Mouse (Mus musculus): Measurements from ENCODE around the gene Lhx1. TPM values are rescaled to one million over a fixed set of nuclear protein-coding genes. Genes with fewer than 3 reads are reported as not detected.

Lhx1 gene
- total and polyA plus RNA-seq, 3 experiments = under 0.01 TPM; not detected in 2

DNA sequence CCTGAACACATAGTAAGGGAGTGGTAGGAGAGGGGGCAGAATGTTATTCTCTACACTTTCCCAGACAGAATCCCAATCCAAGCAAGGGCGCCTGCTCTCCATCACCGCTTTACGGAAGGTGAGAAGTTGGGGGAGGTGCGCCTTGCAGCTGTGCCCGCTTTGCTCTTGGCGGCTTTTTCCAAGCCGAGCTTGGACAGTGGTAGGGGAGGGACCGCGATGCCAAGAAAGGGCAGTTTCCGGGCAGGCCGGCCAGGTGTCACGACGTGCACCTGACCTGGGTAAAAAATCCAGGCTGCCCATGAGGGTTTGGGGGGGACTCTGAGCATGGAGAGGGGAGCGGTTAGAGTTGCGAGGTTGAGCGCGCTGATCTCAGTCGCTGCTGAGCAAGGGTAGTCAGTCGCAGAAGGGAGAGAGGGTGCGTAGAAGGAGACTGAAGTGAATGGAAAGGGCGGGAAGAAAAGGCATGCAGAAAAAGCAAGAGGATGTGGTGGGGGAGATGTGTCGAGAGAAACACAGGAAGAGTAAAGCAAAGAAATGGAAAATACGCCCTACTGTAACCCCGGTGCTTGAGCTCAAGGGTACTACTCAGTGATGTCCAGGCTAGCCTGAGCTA, 3.9 kb upstream of the Lhx1 start:
- Histone ChIP-seq H3K9me3 (replicated peaks) (peaks cover 17% of the 10 kb centered on the region), H3K27me3 (ENCODE audit: insufficient read depth, low read length) (peaks cover 87% of the 10 kb centered on the region), H3K4me3 (ENCODE audit: low read depth, low read length) (no peak overlapping the region), H3K36me3 (replicated peaks) (no peaks in the 10 kb centered on the region), H3K4me1 (ENCODE audit: insufficient read depth, low read depth, low read length) (peaks cover 5% of the 10 kb centered on the region)
- TF ChIP-seq TAL1 (conservative IDR thresholded peaks at IDR 0.05; ENCODE audit: low read depth, low read length) = no peak
- no peak for TF ChIP-seq GATA2 (IDR thresholded peaks at IDR 0.05; ENCODE audit: borderline replicate concordance, low read depth, low read length)
- TF ChIP-seq GATA1 (IDR thresholded peaks at IDR 0.05; ENCODE audit: borderline replicate concordance, low read length) = no peak
- TF ChIP-seq POLR2AphosphoS5 (IDR thresholded peaks at IDR 0.05; ENCODE audit: insufficient replicate concordance, low read depth, low read length) = no peak
- no peak for TF ChIP-seq CTCF (IDR thresholded peaks at IDR 0.05; ENCODE audit: low read depth, low read length)
- DNase-seq (ENCODE audit: low spot score) (no peak), ATAC-seq (ENCODE audit: extremely low read depth, insufficient number of reproducible peaks, low FRiP score, poor library complexity, severe bottlenecking) (no peak)

DNA sequence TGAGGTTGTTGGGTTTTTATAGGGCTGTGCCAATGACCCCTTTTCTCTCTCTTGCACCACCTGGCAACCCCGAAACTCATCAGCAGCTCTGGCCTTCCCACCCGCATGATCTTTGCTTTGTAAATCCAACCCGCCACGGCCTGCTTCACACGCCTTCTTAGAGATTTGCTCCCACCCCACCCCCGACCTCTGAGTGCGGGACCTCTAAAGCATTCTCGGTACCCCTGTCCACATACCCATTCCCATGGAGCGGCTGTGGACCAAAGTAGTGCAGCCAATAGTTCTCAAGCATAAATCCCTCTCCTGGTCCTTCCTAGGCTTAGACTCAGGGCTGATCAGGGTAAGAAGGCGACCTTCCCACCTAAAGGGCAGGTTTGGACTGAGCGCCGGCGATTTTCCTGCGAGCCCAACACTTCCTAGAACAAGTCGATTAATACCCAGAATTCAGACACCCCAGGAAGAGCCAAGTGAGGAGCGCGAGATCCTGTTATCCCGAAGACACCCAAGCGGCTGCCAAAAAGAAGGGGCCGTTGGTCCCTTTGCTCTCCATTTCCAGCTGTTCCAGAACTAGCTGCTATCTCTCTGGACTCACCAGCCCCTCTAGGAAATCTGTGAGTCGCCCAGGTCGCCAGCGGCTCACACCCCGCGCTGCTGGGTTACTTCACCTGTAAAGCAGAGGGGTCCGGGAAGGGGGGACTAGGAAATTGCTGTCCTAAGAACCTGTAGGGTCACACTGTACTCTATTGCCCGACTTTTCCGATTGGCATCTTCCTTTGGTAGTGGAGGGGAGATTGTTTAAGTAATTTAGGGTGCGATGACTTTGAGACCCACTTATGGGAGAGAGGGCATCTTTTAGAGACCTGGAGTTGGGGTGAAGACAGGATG, 1.9 kb upstream of the Lhx1 start:
- Histone ChIP-seq H3K27me3 (ENCODE audit: insufficient read depth, low read length) (peaks cover 88% of the 10 kb centered on the region), H3K4me1 (ENCODE audit: insufficient read depth, low read depth, low read length) (peaks cover 5% of the 10 kb centered on the region), H3K36me3 (replicated peaks) (no peaks in the 10 kb centered on the region), H3K4me3 (ENCODE audit: low read depth, low read length) (no peak overlapping the region), H3K9me3 (replicated peaks) (peaks cover 22% of the 10 kb centered on the region)
- no peak for DNase-seq (ENCODE audit: low spot score)
- no peak for TF ChIP-seq GATA1 (IDR thresholded peaks at IDR 0.05; ENCODE audit: borderline replicate concordance, low read length)
- no peak for TF ChIP-seq CTCF (IDR thresholded peaks at IDR 0.05; ENCODE audit: low read depth, low read length)
- no peak for TF ChIP-seq POLR2AphosphoS5 (IDR thresholded peaks at IDR 0.05; ENCODE audit: insufficient replicate concordance, low read depth, low read length)
- TF ChIP-seq TAL1 (conservative IDR thresholded peaks at IDR 0.05; ENCODE audit: low read depth, low read length) = no peak
- TF ChIP-seq GATA2 (IDR thresholded peaks at IDR 0.05; ENCODE audit: borderline replicate concordance, low read depth, low read length) = no peak
- ATAC-seq (ENCODE audit: extremely low read depth, insufficient number of reproducible peaks, low FRiP score, poor library complexity, severe bottlenecking) = no peak

DNA sequence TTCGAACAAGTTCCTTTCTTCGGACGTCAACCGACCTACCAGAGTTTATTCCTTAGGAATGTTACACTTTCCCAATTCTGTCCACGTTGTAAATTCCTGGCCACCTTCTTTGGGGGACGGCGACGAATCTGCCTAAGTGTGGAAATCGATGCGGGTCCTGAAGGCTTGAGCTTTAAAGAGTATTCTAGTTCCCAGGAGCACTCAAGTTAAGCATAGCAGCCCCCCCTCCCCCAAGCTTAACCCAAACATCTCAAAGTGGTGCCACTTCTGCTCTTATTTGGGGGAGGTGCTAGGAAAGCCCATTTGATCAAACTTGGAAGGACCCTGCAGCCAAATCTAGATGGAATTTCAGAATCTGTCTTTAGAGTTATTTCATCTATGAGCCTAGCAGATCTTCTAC, 1.1 kb upstream of the Lhx1 start:
- H3K36me3 ChIP-seq (replicated peaks) = no peaks in the 10 kb centered on the region
- H3K9me3 ChIP-seq (replicated peaks) = peaks cover 22% of the 10 kb centered on the region
- no peak for ATAC-seq (ENCODE audit: extremely low read depth, insufficient number of reproducible peaks, low FRiP score, poor library complexity, severe bottlenecking)
- H3K27me3 ChIP-seq (ENCODE audit: insufficient read depth, low read length) = peaks cover 94% of the 10 kb centered on the region
- no peak for TF ChIP-seq POLR2AphosphoS5 (IDR thresholded peaks at IDR 0.05; ENCODE audit: insufficient replicate concordance, low read depth, low read length)
- H3K4me1 ChIP-seq (ENCODE audit: insufficient read depth, low read depth, low read length) = peaks cover 5% of the 10 kb centered on the region
- DNase-seq (ENCODE audit: low spot score) = no peak
- H3K4me3 ChIP-seq (ENCODE audit: low read depth, low read length) = no peak overlapping the region

GRCm38 (mm10) chr11:84524511-84525270, 644 bp downstream of the Lhx1 start:
- H3K4me3 ChIP-seq (ENCODE audit: low read depth, low read length) = no peak overlapping the region; the same call in 1 of the 2 replicates
- peaks cover 99% of the 10 kb centered on the region for H3K27me3 ChIP-seq (ENCODE audit: insufficient read depth, low read length)
- H3K4me1 ChIP-seq (ENCODE audit: insufficient read depth, low read depth, low read length) = peaks cover 5% of the 10 kb centered on the region
- H3K9me3 ChIP-seq (replicated peaks) = peaks cover 22% of the 10 kb centered on the region
- no peaks in the 10 kb centered on the region for H3K36me3 ChIP-seq (replicated peaks)
- DNase-seq (ENCODE audit: low spot score) (no peak), ATAC-seq (ENCODE audit: extremely low read depth, insufficient number of reproducible peaks, low FRiP score, poor library complexity, severe bottlenecking) (no peak)
- TF ChIP-seq TAL1 (conservative IDR thresholded peaks at IDR 0.05; ENCODE audit: low read depth, low read length) (no peak), GATA1 (IDR thresholded peaks at IDR 0.05; ENCODE audit: borderline replicate concordance, low read length) (no peak), GATA2 (IDR thresholded peaks at IDR 0.05; ENCODE audit: borderline replicate concordance, low read depth, low read length) (no peak), POLR2AphosphoS5 (IDR thresholded peaks at IDR 0.05; ENCODE audit: insufficient replicate concordance, low read depth, low read length) (no peak), CTCF (IDR thresholded peaks at IDR 0.05; ENCODE audit: low read depth, low read length) (no peak)

DNA sequence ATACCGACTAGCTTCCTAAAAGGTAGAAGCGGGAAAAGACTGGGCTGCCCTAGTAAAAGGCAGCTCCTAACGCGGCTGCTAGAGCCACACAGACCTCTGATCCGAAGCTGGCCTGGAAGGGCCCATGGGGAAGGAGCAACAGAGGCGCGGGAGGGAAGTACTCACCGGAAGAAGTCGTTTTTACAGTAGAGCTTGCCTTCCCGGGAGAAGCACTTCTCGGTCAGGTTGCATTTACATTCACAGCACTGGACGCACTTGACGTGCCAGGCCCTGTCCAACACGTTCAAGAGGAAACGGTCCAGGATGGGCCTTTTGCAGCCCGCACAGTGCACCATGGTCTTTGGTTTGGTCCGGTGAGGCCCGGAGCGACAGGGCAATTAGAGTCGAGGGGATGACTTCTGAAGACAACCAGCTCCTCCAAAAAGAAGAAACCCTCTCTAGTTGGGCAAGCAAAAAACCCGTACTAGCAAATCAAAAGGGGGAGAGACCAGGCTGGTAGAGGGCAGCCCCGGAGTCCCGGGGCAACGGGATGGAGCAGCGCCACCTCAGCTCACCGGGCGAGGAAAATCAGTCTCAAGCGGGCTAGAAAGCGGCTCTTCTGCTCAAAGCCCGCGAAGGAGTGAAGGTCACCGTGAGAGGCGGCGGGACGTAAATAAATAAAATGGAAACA, 1.4 kb downstream of the Lhx1 start:
- DNase-seq (ENCODE audit: low spot score) (no peak), ATAC-seq (ENCODE audit: extremely low read depth, insufficient number of reproducible peaks, low FRiP score, poor library complexity, severe bottlenecking) (no peak)
- Histone ChIP-seq H3K9me3 (replicated peaks) (peaks cover 22% of the 10 kb centered on the region), H3K4me1 (ENCODE audit: insufficient read depth, low read depth, low read length) (peaks cover 5% of the 10 kb centered on the region), H3K4me3 (ENCODE audit: low read depth, low read length) (no peak overlapping the region), H3K27me3 (ENCODE audit: insufficient read depth, low read length) (peaks cover 99% of the 10 kb centered on the region), H3K36me3 (replicated peaks) (no peaks in the 10 kb centered on the region)
- no peak for TF ChIP-seq GATA2 (IDR thresholded peaks at IDR 0.05; ENCODE audit: borderline replicate concordance, low read depth, low read length)
- TF ChIP-seq TAL1 (conservative IDR thresholded peaks at IDR 0.05; ENCODE audit: low read depth, low read length) = no peak
- TF ChIP-seq GATA1 (IDR thresholded peaks at IDR 0.05; ENCODE audit: borderline replicate concordance, low read length) = no peak
- TF ChIP-seq CTCF (IDR thresholded peaks at IDR 0.05; ENCODE audit: low read depth, low read length) = no peak
- no peak for TF ChIP-seq POLR2AphosphoS5 (IDR thresholded peaks at IDR 0.05; ENCODE audit: insufficient replicate concordance, low read depth, low read length)

All from G1E (cell line).